8 mouse cellular contexts compared by ENCODE assay signal in genomic region chr4:22357266-22357930, GRCm38 (mm10). TPM values are rescaled to one million over a fixed set of nuclear protein-coding genes. Genes with fewer than 3 reads are reported as not detected.
DNase-seq lines count a peak whose midpoint lies in the region; ATAC-seq and TF ChIP-seq lines count a peak whose summit lies in the region.

TSS of gene Fbxl4 (plus strand) at chr4:22357543.

- H3K9ac ChIP-seq in hindbrain, embryonic 14.5 days = peak within 1 kb of the TSS; percentile 94

- H3K4me2 ChIP-seq in hindbrain, embryonic 14.5 days (replicated peaks) = peak within 1 kb of the TSS; percentile 72

- TF ChIP-seq CTCF in Patski (IDR thresholded peaks at IDR 0.05) = no peak

- H3K36me3 ChIP-seq in hindbrain, embryonic 14.5 days (replicated peaks; ENCODE audit: control insufficient read depth, insufficient read depth) = no peaks in the 10 kb centered on the region

- peaks cover 12% of the 10 kb centered on the region; the same call in 1 of the 2 replicates for H3K4me1 ChIP-seq in hindbrain, embryonic 14.5 days (replicated peaks; ENCODE audit: control insufficient read depth, insufficient read depth, low read length)

- peak; percentile 95 for ATAC-seq in Patski
- ATAC-seq in hindbrain, embryonic 14.5 days (ENCODE audit: low FRiP score) = peak; percentile 97

- H3K27ac ChIP-seq in hindbrain, embryonic 14.5 days = peak within 1 kb of the TSS; percentile 94

- H3K4me3 ChIP-seq in hindbrain, embryonic 14.5 days (replicated peaks; ENCODE audit: low read length) = peak within 1 kb of the TSS; percentile 84

- no peaks in the 10 kb centered on the region for H3K27me3 ChIP-seq in Patski
- H3K27me3 ChIP-seq in hindbrain, embryonic 14.5 days (ENCODE audit: control insufficient read depth, insufficient read depth, low read length) = no peaks in the 10 kb centered on the region

- in situ Hi-C loops in Patski (cut with MboI; ENCODE audit: low pct_unique_long_range_greater_than_20kb) = no loop called here

- no peaks in the 10 kb centered on the region for H3K9me3 ChIP-seq in hindbrain, embryonic 14.5 days (ENCODE audit: control insufficient read depth, low read length)

- WGBS in hindbrain, embryonic 14.5 days = under 1% methylated on average over 55 of the region's 62 CpGs

- POLR2A ChIA-PET in Patski (lab: Charles Lee) = no interaction called here

- CTCF ChIA-PET in Patski (lab: Charles Lee) = interaction anchor here (1.1 kb wide), 1 partner anchor 340 kb away, joined by 3 read pairs; no protein-coding TSS in a partner anchor

- peak; percentile 27 for DNase-seq in Patski (ENCODE audit: low read depth, low spot score)
- peak; percentile 84 to 86 for DNase-seq in cerebellum, postnatal 14 days
- DNase-seq in frontal cortex, postnatal 25 days (ENCODE audit: low spot score in 2 of 2) = peak; percentile 60 to 65
- DNase-seq in hindbrain, embryonic 14.5 days (ENCODE audit: low spot score) = peak; percentile 79
- DNase-seq in layer of hippocampus, postnatal 36 days = peak; percentile 84
- peak; percentile 85 for DNase-seq in lung, postnatal 36 days
- DNase-seq in retina, postnatal 1 day = peak; percentile 91
- DNase-seq in urinary bladder, adult 18-20 months (ENCODE audit: low spot score in 2 of 2) = peak; percentile 76 to 78

RNA-seq across cellular contexts. Expression of gene Fbxl4, which starts in this region (rescaled TPM):
- 14.7 TPM for polyA plus RNA-seq in Patski (2021)
- polyA plus RNA-seq in hindbrain, embryonic 14.5 days (2014; fragmentation: Nextera tagmentation; extraction: Ambion mirVana) = 18.4 and 22.4 TPM in 2 replicates
- 10 to 100 TPM; 13.5 to 15.1 TPM for total RNA-seq in layer of hippocampus, postnatal 36 days (2021)

Comparison
In these comparisons a context has a peak if more than half of its experiments do, and no peak if none do; other contexts are left out.
1. Peak in every context shown above with its lines: DNase-seq, ATAC-seq, H3K4me3 ChIP-seq and H3K27ac ChIP-seq.
2. DNase-seq: peak in every context shown above with its lines; median percentile 91 in retina, postnatal 1 day; 85 in cerebellum, postnatal 14 days; 85 in lung, postnatal 36 days; 84 in layer of hippocampus, postnatal 36 days; 79 in hindbrain, embryonic 14.5 days; 77 in urinary bladder, adult 18-20 months; 62 in frontal cortex, postnatal 25 days; 27 in Patski.